Mouse (Mus musculus): ENCODE measurements around the gene Ptgir. TPM values are rescaled to one million over a fixed set of nuclear protein-coding genes. Genes with fewer than 3 reads are reported as not detected.
A peak's percentile ranks its signal among the peaks of the same experiment; 100 is the strongest.

Gene Ptgir
- total and polyA plus RNA-seq, 2 experiments from 2014 or later: 0.11 TPM

DNA sequence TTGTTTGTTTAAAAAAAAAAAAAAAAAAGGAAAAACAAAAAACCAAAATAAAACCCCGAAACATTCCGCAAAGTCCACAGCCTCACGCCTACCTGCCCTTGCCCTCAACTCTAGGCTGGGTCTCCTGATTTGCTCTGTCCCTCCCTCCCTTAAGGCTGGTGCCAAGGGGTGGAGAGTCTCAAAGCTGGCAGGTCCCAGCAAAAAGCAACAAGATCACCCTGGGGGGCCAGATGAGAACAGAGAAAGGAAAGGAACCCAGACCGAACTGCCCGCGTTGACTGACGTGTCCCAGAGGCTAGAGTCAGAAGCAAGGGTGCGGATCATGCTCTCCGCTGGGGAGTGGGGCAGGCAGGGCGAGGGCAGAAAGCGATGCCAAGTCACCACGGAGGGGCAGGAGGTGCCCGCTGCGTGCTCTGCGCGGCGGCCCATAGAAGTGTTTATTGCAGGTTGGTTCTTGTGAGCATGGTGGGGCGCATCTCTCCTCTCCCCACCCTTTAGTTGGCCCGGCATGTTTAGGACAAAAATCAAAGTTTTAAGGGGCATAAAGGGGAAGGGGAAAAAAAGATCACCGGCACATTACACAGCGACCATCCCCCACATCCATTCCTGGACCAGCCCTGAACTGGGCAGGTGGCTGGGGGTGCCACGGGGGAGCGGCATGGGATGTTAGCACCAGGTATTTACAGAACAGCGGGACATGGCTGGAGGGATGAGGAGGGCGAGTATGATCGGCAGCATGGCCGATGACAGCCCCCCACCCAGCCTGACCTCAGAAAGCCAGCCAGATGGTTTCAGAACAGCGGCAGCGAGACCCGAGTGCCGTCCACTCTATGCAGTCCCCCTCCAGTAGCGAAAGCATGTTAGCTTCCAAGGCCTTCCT lies 9.4 kb downstream of the Ptgir start:
- Histone ChIP-seq H3K27me3 (ENCODE audit: insufficient read depth, low read length) (no peaks in the 10 kb centered on the region), H3K4me3 (ENCODE audit: low read depth, low read length) (no peak overlapping the region), H3K27ac (ENCODE audit: low read depth, low read length) (no peak overlapping the region), H3K9ac (replicated peaks; ENCODE audit: low read length, poor library complexity, severe bottlenecking) (no peak overlapping the region), H3K4me1 (ENCODE audit: insufficient read depth, low read length) (peaks cover 9% of the 10 kb centered on the region; the same call in 1 of the 2 replicates), H3K36me3 (ENCODE audit: insufficient read depth, low read length) (peaks cover 47% of the 10 kb centered on the region), H3K9me3 (ENCODE audit: low read length) (no peaks in the 10 kb centered on the region), H3K4me2 (ENCODE audit: low read depth, low read length, poor library complexity, severe bottlenecking) (no peak overlapping the region)
- TF ChIP-seq CTCF (IDR thresholded peaks at IDR 0.05): no peak
- ATAC-seq (ENCODE audit: low FRiP score): no peak
- no peak for DNase-seq (ENCODE audit: low spot score)
- WGBS: 89% methylated on average over 32 of the region's 32 CpGs

GRCm38 (mm10) chr7:16916342-16917265 lies 10.3 kb downstream of the Ptgir start:
- ATAC-seq (ENCODE audit: low FRiP score): no peak
- Histone ChIP-seq H3K9me3 (ENCODE audit: low read length) (no peaks in the 10 kb centered on the region), H3K4me2 (ENCODE audit: low read depth, low read length, poor library complexity, severe bottlenecking) (no peak overlapping the region), H3K4me3 (ENCODE audit: low read depth, low read length) (no peak overlapping the region), H3K27me3 (ENCODE audit: insufficient read depth, low read length) (no peaks in the 10 kb centered on the region), H3K27ac (ENCODE audit: low read depth, low read length) (0 out of 2 replicates have a peak overlapping the region, but pooled peaks have one; percentile 32), H3K36me3 (ENCODE audit: insufficient read depth, low read length) (peaks cover 47% of the 10 kb centered on the region), H3K4me1 (ENCODE audit: insufficient read depth, low read length) (peaks cover 9% of the 10 kb centered on the region; the same call in 1 of the 2 replicates), H3K9ac (replicated peaks; ENCODE audit: low read length, poor library complexity, severe bottlenecking) (no peak overlapping the region; the same call in 1 of the 2 replicates)
- TF ChIP-seq CTCF (IDR thresholded peaks at IDR 0.05): peak; percentile 11; the same call in 1 of the 2 replicates
- WGBS: 84% methylated on average over 30 of the region's 30 CpGs
- DNase-seq (ENCODE audit: low spot score): no peak

- no peak overlapping the region for H3K9ac ChIP-seq (replicated peaks; ENCODE audit: low read length, poor library complexity, severe bottlenecking)
- H3K27me3 ChIP-seq (ENCODE audit: insufficient read depth, low read length): no peaks in the 10 kb centered on the region
- H3K4me1 ChIP-seq (ENCODE audit: insufficient read depth, low read length): peaks cover 9% of the 10 kb centered on the region; the same call in 1 of the 2 replicates
- no peak for DNase-seq (ENCODE audit: low spot score)
- peaks cover 47% of the 10 kb centered on the region for H3K36me3 ChIP-seq (ENCODE audit: insufficient read depth, low read length)
- WGBS: 86% methylated on average over 11 of the region's 11 CpGs
- no peaks in the 10 kb centered on the region for H3K9me3 ChIP-seq (ENCODE audit: low read length)
- ATAC-seq (ENCODE audit: low FRiP score): no peak
- H3K4me2 ChIP-seq (ENCODE audit: low read depth, low read length, poor library complexity, severe bottlenecking): no peak overlapping the region
- no peak overlapping the region for H3K4me3 ChIP-seq (ENCODE audit: low read depth, low read length)
- H3K27ac ChIP-seq (ENCODE audit: low read depth, low read length): no peak overlapping the region
- TF ChIP-seq CTCF (IDR thresholded peaks at IDR 0.05): no peak; the same call in 1 of the 2 replicates
These were observed 11.2 kb downstream of the Ptgir start for GRCm38 (mm10) chr7:16917447-16917846.

- ATAC-seq (ENCODE audit: low FRiP score) (no peak), DNase-seq (ENCODE audit: low spot score) (peak; percentile 62)
- H3K9ac ChIP-seq (replicated peaks; ENCODE audit: low read length, poor library complexity, severe bottlenecking): no peak overlapping the region
- H3K27ac ChIP-seq (ENCODE audit: low read depth, low read length): no peak overlapping the region
- H3K4me3 ChIP-seq (ENCODE audit: low read depth, low read length): no peak overlapping the region
- no peak overlapping the region for H3K4me2 ChIP-seq (ENCODE audit: low read depth, low read length, poor library complexity, severe bottlenecking)
- WGBS: 69% methylated on average over 9 of the region's 9 CpGs
- H3K27me3 ChIP-seq (ENCODE audit: insufficient read depth, low read length): no peaks in the 10 kb centered on the region
- no peaks in the 10 kb centered on the region for H3K9me3 ChIP-seq (ENCODE audit: low read length)
- peaks cover 47% of the 10 kb centered on the region for H3K36me3 ChIP-seq (ENCODE audit: insufficient read depth, low read length)
- no peak for TF ChIP-seq CTCF (IDR thresholded peaks at IDR 0.05)
- H3K4me1 ChIP-seq (ENCODE audit: insufficient read depth, low read length): peaks cover 9% of the 10 kb centered on the region; the same call in 1 of the 2 replicates
These were observed 11.7 kb downstream of the Ptgir start for GRCm38 (mm10) chr7:16918014-16918413.

DNA sequence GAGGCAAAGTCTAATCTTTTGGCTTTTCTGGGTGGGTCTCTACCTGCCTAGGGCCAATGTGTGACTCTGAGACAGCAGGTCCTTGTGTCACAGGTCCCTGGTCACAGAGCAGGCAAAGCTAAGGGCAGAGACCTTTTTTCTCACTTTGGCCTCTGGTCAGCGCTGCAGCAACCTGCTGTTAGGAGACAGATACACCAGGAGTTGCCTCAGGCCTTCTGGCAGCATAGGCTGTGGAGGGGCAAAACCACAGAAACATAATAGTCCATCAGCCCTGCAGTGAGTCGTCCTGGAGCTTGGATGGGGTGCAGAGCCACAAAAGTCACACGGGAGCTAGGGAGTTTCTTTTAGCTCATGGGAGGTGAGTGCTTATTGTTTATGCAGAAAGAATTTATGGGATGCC lies 12.4 kb downstream of the Ptgir start:
- no peak overlapping the region for H3K4me3 ChIP-seq (ENCODE audit: low read depth, low read length)
- DNase-seq (ENCODE audit: low spot score) (no peak), ATAC-seq (ENCODE audit: low FRiP score) (no peak)
- TF ChIP-seq CTCF (IDR thresholded peaks at IDR 0.05): no peak
- no peaks in the 10 kb centered on the region for H3K27me3 ChIP-seq (ENCODE audit: insufficient read depth, low read length)
- H3K9me3 ChIP-seq (ENCODE audit: low read length): no peaks in the 10 kb centered on the region
- H3K4me2 ChIP-seq (ENCODE audit: low read depth, low read length, poor library complexity, severe bottlenecking): no peak overlapping the region
- no peak overlapping the region for H3K9ac ChIP-seq (replicated peaks; ENCODE audit: low read length, poor library complexity, severe bottlenecking)
- no peak overlapping the region for H3K27ac ChIP-seq (ENCODE audit: low read depth, low read length)
- peaks cover 47% of the 10 kb centered on the region for H3K36me3 ChIP-seq (ENCODE audit: insufficient read depth, low read length)
- H3K4me1 ChIP-seq (ENCODE audit: insufficient read depth, low read length): peaks cover 9% of the 10 kb centered on the region; the same call in 1 of the 2 replicates
- WGBS: 71% methylated on average over 3 of the region's 3 CpGs

Data from midbrain, postnatal 0 days (tissue).